Mouse (Mus musculus) heart, embryonic 11.5 days (tissue): ENCODE results near the gene Slamf8. TPM values are rescaled to one million over a fixed set of nuclear protein-coding genes. Genes with fewer than 3 reads are reported as not detected.

Experiments
- ATAC-seq: fragments of 200-750 bp; cut with Nextera tagmentation; replicated peaks from 2 replicates; pipeline ENCODE4 v1.8.0; 2017; ENCODE audit warnings: moderate library complexity; ENCODE audit not compliant: insufficient number of reproducible peaks, low FRiP score, low TSS enrichment
- H3K27ac ChIP-seq: fragments of 300-500 bp; sonication (generic); 2 replicates; pipeline ENCODE4 v1.5.1; 2014; ENCODE audit warnings: mild to moderate bottlenecking, low read depth, low read length
- H3K27me3 ChIP-seq: fragments of 300-500 bp; sonication (generic); 2 replicates; pipeline ENCODE4 v1.6.1; 2014; ENCODE audit warnings: mild to moderate bottlenecking, low read length, mixed read lengths; ENCODE audit not compliant: control insufficient read depth, insufficient read depth
- H3K36me3 ChIP-seq: fragments of 300-500 bp; sonication (generic); 2 replicates; pipeline ENCODE4 v1.6.1; 2014; ENCODE audit warnings: mild to moderate bottlenecking, low read length, moderate library complexity, mixed read lengths; ENCODE audit not compliant: control insufficient read depth, insufficient read depth
- H3K4me1 ChIP-seq: fragments of 300-500 bp; sonication (generic); 2 replicates; pipeline ENCODE4 v1.6.1; 2014; ENCODE audit warnings: low read length; ENCODE audit not compliant: control insufficient read depth, insufficient read depth
- H3K4me2 ChIP-seq: fragments of 300-500 bp; sonication (generic); 2 replicates; pipeline ENCODE4 v1.6.1; 2014; ENCODE audit warnings: mild to moderate bottlenecking, moderate library complexity
- H3K4me3 ChIP-seq: fragments of 300-500 bp; sonication (generic); 2 replicates; pipeline ENCODE4 v1.5.1; 2014; ENCODE audit warnings: low read depth, low read length
- H3K9ac ChIP-seq: fragments of 300-500 bp; sonication (generic); 2 replicates; pipeline ENCODE4 v1.6.1; 2014; ENCODE audit warnings: mild to moderate bottlenecking, low read depth, low read length, moderate library complexity
- H3K9me3 ChIP-seq: fragments of 300-500 bp; sonication (generic); replicated peaks from 2 replicates; pipeline ENCODE4 v1.6.1; 2016; ENCODE audit warnings: low read length; ENCODE audit not compliant: control insufficient read depth
- WGBS: fragments of 180-500 bp; shearing (Covaris S2); extraction: QIAGEN DNeasy Blood & Tissue Kit; methylation state at CpG from one replicate; pipeline ENCODE4 v1.1.7; 2014; ENCODE audit not compliant: insufficient replicate concordance; 5-methylcytosine and 5-hydroxymethylcytosine counted together
- polyA plus RNA-seq: library from polyadenylated mRNA; unstranded; fragments of >200 nt; fragmentation: Nextera tagmentation; extraction: Ambion mirVana; gene quantifications from 2 replicates; pipeline ENCODE4 v1.2.1, GENCODE M21; 2014

The Slamf8 gene
- polyA plus RNA-seq, 1 experiment from 2014 or later: not detected

DNA sequence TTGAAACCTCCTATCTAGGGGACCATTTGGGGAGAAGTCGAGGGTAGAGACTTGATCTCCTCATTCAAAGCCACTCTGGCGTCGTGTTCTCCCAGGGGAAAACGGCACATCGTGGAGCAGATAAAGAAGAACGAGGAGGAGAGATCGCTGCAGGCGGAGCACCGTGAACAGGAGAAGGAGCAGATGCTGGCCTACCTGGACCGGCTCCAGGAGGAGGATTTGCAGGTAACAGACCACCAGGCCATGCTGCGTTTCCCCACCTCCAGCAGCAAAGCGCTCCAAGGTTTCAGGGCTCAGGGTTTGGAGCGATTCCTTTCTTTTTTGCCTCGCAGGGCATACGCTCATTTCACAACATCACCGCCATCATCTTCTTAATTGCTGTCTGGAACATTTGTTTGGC is 55.3 kb downstream of the Slamf8 start:
- 71% methylated on average over 16 of the region's 16 CpGs for WGBS
- peaks cover 5% of the 10 kb centered on the region; the same call in 1 of the 2 replicates for H3K27me3 ChIP-seq
- H3K9me3 ChIP-seq: no peaks in the 10 kb centered on the region
- ATAC-seq: no peak
- H3K4me2 ChIP-seq: no peak overlapping the region
- H3K36me3 ChIP-seq: no peaks in the 10 kb centered on the region
- no peak overlapping the region for H3K27ac ChIP-seq
- no peak overlapping the region for H3K4me3 ChIP-seq
- H3K4me1 ChIP-seq: peaks cover 9% of the 10 kb centered on the region; the same call in 1 of the 2 replicates
- no peak overlapping the region for H3K9ac ChIP-seq

DNA sequence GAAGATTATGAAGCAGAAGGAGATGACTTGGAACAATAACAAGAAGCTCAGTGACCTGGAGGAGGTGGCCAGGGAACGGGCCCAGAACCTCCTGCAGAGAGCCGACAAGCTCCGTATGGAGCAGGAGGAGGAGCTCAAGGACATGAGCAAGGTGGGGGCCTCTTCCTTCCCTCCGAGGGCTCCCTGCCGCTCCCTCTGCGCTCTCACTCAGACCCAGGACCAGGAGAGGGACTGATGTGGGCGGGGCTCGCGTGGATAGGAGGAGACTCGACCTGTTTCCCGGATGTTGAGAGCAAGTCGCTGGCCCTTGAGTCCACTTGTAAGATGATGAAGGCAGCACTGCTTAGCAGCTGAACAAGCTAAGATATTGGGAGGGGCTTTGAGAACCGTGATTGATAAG is 57.8 kb downstream of the Slamf8 start:
- Histone ChIP-seq H3K4me2 (peak overlapping the region; percentile 49), H3K9me3 (no peaks in the 10 kb centered on the region), H3K9ac (peak overlapping the region; percentile 11; the same call in 1 of the 2 replicates), H3K4me1 (peaks cover 9% of the 10 kb centered on the region; the same call in 1 of the 2 replicates), H3K27ac (no peak overlapping the region), H3K27me3 (peaks cover 5% of the 10 kb centered on the region), H3K36me3 (no peaks in the 10 kb centered on the region), H3K4me3 (peak overlapping the region; percentile 19)
- ATAC-seq: no peak; the same call in 1 of the 2 replicates
- 0% methylated on average over 13 of the region's 13 CpGs for WGBS

Other genes with a start within 250 kb of the Slamf8 start
- gene Kcnj10, start 249.4 kb downstream of the Slamf8 start, polyA plus RNA-seq: 0.09 TPM in 1 of 2 replicates, not detected in the other
- 8.8 and 9.8 TPM in 2 replicates for gene Pigm, start 214.0 kb downstream of the Slamf8 start, polyA plus RNA-seq
- gene Slamf9, start 115.2 kb downstream of the Slamf8 start, polyA plus RNA-seq: 1.1 and 1.2 TPM in 2 replicates
- 9.3 and 12.0 TPM in 2 replicates for gene Igsf9, start 108.8 kb downstream of the Slamf8 start, polyA plus RNA-seq
- gene Tagln2, start 90.5 kb downstream of the Slamf8 start, polyA plus RNA-seq: 248 and 295 TPM in 2 replicates
- gene Cfap45, start 69.8 kb downstream of the Slamf8 start, polyA plus RNA-seq: 2.6 and 2.7 TPM in 2 replicates
- gene Vsig8, start 34.6 kb downstream of the Slamf8 start, polyA plus RNA-seq: 0.28 TPM in 1 of 2 replicates, not detected in the other
- gene Fcrl6, start 12.0 kb upstream of the Slamf8 start, polyA plus RNA-seq: not detected in 2 replicates
- 11.8 and 14.5 TPM in 2 replicates for gene Dusp23, start 42.4 kb upstream of the Slamf8 start, polyA plus RNA-seq
- 0.11 TPM in 1 of 2 replicates, not detected in the other for gene Crp, start 107.5 kb upstream of the Slamf8 start, polyA plus RNA-seq